Mouse (Mus musculus) megakaryocyte, embryonic 14.5 days (primary cell): ENCODE measurements around the gene Sv2a.

Experiments
- FLI1 ChIP-seq: IDR thresholded peaks from 2 replicates; pipeline ENCODE4 v1.6.1; 2012; ENCODE audit warnings: low read length, inconsistent platforms, mixed read lengths
- GATA1 ChIP-seq: IDR thresholded peaks from 3 replicates; pipeline ENCODE4 v1.6.1; 2012; ENCODE audit warnings: mixed read lengths, low read length, inconsistent platforms, borderline replicate concordance

DNA sequence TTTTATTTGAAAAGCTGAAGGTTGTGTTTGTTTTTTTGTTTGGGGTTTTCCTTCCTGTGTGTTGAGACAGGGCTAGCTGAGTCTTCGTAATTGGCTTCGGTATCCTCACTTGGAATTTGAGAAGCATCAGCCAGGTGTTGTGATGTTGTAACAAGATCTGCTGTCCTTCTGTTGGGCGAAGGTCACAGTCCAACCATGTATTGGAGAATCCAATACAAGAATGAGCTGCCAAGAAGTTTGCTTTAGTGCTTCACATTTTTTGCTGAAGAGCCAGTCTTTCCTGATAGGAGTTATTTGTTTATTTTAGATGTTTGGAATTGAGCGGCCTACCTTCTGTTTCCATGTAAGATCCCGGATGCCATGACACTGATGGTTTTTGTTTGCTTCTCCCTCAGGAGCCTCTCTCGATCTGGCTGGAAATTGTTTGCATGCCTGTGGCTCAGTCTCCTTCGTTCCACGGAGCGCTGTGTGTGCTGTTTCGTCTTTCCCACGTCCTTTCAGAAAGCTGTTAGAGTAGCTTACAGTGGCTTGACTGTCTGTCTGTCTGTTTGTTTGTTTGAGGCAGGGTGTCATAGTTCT, 47.5 kb upstream of the Sv2a start:
- no peak for TF ChIP-seq GATA1
- TF ChIP-seq FLI1: no peak
